Mouse (Mus musculus) T-helper 17 cell (primary cell): ENCODE results near the gene Dlk1.

Source experiments
- in situ Hi-C, 2 experiments: fragments of 300-600 bp; cut with MboI, MseI; formaldehyde crosslinking; loops; 1 replicate in 1 of 2; 2 replicates in 1 of 2; pipeline ENCODE4 v1.15.1; 2025; ENCODE audit warnings: high pct_unique_total_duplicates in 2 of 2

Gene Dlk1

DNA sequence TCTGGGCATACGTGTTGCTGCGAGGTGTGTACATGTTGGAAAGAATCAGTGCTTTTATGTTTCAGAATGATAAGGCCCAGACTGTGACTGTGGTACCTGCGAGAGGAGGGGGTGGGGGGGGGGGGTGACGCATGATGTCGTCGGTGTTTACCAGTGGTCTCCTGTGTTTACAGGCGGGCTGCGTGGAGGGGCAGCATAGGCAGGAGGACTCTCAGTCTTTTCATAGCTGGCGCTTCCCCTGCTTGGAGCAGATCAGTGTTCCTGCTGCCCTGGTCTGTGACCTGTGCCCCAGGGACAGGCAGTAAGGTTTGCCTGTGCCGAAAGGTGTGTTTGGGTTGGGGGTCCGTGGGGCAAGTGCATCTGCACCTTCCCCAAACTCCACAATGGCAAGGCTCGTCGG, at the start of gene Dlk1:
Dlk1 (plus strand) TSS at position 232 of the 400 bp plus-strand sequence.
- in situ Hi-C loops: loop anchor here in 1 of 2 experiments (10.0 kb wide), 1 partner anchor 1858 kb away; no protein-coding TSS in a partner anchor

DNA sequence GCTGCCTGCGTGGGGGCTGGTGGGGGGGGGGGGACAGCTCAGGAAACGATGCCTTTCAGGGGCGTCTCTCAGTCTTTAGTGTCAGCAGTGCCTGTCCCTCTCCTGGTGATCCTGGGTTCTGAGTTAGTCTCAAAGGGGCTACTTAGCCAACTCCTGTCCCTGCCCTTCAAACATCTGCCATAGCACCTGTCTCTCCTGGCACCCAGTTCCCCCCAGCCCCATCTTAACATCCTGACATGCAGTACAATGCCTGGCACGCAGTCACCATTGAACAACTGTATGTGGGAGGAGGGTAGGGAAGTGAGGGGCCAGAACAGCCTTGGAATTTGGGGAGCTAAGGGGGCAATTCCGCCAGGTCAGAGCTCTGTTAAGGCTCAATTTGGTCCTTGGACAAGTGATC, 49.7 kb upstream of the Dlk1 start:
- in situ Hi-C loops: no loop called here

DNA sequence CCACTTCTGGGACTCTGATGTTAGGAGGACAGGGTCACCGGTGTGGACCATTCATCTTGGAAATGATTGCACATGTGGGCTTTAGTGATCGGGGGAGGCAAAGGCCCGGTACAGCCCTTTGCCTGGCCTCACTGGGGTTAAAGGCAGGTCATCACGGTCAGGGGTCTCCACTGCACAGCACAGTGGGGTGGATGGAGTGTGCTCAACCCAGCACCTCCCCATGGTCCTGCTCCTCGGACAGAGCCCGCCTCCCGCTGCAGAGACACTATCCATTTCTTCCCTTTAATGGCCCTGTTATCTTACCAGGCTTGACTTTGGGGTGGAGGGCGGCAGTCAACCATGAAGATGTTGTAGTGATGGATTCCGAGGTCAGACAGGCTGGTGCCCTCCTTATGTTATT, 48.9 kb upstream of the Dlk1 start:
- in situ Hi-C loops: no loop called here

DNA sequence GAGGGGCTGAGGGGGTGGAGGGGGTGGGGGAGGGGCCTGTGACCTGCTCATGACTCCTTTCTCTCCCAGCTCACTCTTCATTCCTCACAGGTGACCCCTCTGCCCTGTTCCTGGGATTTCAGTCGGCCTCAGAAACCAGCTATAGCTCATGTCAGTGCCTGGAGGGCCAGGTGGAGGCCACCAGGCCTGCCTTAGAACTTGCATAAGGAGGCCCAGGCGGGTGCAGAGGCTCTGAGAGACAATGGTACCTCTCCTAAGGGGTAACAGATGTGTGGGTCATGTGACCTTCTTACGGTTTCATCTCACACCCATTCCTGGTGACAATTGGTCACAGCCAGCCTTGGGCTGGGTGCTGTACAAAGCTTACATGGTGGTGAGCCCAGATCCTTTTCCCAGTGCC, 46.6 kb upstream of the Dlk1 start:
- in situ Hi-C loops: no loop called here

DNA sequence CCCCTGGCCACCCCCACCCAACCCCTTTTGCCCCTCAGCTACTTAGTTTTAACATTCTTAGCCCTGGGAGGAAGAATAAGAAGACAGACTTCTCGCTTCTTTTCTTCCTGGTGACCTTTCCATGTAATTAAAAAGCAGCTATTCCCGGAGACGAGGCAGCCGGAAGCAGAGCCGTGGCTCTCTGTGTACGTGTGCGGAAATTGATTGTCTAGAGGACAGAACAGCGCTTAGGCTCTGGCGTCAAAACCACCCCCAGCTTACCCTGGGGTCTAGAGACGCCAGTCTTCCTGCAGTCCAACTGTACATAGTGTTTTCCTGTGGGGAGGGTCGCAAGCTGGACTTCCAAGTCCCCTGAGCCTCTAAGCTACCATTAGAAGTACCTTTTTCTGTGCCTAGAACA, 41.9 kb upstream of the Dlk1 start:
- in situ Hi-C loops: no loop called here

DNA sequence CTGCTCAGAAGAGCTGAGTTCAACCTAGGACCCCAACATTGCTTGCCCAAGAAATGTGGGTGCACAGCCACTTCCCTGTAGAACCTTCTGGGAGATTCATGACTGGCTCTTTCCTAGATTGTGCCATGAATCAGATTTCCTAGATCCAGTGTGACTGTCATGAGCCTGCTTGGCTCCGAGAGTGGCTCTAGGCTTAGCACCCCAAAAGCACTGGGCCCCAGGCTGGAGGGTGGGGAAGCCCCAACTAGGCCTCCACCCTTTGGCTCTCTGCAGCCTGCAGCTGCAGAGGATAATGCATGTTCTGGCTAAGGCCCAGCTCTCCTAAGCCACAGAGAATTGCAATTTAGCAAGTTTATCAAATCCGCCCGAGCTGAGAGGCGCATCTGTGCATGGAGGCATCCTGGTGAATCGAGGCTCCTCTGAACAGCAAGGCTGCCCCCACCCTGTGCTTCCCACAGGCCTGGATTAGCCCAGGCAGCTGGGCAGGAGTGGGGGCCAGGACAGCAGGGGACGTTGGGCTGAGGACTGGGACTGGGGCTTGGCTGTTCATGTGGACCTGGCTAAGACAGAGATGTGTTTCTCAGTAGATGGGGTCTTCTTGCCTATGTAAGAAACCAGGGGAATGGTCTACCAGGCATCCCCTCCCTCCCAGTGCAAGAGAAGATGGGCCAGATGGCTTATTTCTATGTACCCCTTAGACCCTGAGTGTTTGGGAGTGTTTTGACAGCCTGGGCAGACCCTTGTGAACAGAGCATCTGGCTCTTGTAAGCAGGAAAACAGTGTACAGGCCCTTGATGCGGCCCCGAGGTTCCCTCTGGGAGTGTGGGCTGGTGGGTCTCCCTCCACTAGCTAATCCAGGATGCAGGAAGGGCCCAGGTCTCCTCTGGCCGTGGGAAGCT, 41.2 kb upstream of the Dlk1 start:
- in situ Hi-C loops: no loop called here

DNA sequence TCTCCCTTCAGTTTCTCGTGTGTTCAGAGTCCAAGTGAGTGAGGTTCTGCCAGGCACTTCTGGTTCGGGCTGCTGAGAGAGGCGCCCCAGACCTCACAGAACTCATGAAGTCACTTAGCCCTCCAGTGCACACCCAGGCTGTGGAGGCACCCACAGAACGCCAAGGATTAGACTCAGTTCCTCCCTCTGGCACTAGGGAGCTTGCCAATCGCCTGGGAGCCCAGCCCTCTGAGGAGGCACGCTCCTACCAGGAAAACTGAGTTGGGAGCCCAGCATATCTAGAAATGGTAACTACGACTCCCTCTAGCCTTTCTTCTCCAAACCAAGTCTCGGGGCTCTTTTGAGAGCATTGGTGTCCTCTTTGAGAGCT, 40.6 kb upstream of the Dlk1 start:
- in situ Hi-C loops: no loop called here

DNA sequence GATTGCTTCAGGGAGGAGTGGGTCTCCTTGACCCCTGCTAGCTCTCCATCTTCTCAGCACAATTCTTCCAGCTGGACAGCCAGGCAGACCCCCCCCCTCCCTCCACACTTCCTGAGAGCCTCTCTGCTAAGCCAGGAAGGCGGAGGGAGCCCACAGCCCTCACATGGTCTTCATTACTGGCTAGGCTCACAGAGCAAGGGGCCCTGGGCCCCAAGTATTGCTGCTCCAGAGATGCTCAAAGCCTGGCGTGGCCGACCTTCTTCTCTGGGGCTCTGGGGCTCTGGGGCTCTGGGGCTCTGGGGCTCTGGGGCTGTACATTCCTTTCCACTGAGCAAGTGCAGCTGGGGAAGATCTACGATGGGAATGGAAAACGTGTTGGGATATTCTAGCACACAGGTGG, 39.9 kb upstream of the Dlk1 start:
- in situ Hi-C loops: no loop called here

DNA sequence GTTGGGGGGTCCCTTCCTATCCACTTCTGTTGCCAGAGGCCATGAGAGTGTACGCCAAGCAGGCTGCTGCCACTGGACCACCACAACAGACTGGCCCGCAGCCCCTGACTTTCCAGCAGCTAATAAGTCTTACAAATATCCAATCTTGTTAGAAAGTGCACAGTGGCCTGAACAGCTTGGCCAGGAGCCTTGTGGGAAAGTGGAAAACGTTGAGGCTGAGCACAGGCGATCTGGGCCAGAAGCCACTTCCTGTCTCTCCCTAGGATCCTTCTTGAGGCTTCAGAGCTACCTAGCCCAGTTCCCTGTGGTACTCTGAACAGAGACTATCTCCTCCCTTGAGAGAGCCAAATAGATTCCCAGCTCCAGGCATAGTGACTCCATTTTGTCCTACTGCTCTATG, 39.3 kb upstream of the Dlk1 start:
- in situ Hi-C loops: no loop called here

DNA sequence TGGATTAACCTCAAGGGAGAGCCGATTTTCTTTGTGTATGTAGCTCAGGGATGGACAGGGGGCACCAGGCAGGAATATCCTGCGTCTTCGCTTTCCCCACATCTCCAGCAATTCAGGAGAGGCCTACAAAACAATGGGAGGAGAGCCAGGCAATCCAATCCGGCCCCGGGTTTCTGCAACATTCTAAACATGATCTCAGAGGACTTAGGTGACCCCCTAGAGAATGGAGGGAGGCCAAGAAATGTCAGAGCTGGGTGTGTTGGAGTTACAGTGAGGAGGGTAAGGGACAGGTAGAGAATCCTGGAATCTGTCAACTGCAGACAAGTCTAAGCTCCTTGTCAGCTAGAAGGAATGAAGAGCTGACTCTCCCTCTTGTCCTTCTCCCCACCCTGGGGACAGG, 35.9 kb upstream of the Dlk1 start:
- in situ Hi-C loops: no loop called here

DNA sequence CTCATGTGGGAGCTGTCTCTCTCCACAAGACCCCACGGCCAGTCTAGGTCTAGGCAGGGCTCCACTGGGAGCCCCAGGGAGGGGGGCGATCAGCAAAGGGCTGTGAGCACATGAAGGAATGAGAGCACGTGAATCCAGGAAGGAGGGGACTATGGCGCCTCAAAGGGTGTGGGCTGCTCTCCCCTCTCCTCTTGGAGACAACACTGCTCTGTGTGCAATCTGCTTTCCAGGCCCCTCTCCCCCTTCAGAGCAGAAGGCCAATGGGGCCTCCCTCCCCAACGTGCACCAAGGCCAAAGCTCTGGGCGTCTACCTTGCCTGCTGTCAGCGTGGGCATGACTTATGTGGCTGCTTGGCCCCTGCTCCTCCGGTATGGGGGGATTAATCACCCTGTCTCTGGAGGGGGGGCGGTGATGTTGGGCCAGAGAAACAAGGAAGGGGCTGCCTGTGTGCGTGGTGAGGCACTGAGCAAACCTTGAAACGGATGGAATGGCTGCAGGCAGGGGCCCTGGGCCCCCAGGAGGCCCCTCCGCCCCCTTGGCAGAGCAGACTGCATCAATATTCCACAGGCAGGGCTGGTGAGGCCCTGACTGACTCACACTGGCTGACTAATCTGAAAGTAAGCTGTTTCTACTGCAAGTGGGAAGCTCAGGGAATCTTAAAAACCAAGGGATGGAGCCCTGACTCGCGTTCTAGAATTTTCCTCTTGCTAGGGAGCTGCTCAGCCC, 35.0 kb upstream of the Dlk1 start:
- in situ Hi-C loops: no loop called here

DNA sequence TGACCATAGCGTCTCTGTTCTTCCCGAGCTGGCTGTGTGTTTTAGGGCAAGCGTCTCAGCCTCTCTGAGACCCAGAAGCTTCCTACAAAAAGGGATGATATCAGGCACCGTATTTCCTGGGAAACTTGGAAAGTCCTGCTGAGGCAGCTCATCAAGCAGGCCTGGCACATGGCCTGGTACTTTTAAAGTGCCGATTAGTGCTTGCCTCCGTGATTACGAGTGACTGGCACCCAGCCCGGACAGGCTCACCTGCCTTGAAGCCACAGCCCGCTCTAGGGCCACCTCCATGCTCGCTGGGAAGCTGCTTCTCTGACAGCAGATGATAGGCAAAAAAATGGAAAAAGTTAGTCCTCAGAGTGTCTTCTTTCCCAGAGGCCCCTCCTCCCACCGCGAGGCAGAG, 32.6 kb upstream of the Dlk1 start:
- in situ Hi-C loops: no loop called here

DNA sequence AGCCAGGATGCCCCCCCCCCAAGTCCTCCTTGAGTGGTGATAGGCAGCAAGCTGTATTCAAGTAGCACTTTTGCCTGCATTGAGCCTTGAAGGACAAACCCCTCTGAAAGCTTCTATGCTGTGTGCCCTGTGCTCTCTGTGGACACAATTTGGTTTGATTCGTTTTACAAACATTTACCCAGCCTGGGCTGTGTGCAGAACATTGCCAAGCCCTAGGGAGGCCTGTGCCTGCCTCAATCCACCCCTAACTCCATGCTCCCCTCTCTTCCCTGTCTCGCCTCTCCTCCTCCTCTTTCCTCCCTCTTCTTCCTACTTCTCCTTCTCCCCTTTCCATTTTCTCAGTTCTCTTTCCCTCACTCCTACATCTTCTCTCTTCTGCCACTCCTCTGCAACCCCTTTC, 29.5 kb upstream of the Dlk1 start:
- in situ Hi-C loops: no loop called here

DNA sequence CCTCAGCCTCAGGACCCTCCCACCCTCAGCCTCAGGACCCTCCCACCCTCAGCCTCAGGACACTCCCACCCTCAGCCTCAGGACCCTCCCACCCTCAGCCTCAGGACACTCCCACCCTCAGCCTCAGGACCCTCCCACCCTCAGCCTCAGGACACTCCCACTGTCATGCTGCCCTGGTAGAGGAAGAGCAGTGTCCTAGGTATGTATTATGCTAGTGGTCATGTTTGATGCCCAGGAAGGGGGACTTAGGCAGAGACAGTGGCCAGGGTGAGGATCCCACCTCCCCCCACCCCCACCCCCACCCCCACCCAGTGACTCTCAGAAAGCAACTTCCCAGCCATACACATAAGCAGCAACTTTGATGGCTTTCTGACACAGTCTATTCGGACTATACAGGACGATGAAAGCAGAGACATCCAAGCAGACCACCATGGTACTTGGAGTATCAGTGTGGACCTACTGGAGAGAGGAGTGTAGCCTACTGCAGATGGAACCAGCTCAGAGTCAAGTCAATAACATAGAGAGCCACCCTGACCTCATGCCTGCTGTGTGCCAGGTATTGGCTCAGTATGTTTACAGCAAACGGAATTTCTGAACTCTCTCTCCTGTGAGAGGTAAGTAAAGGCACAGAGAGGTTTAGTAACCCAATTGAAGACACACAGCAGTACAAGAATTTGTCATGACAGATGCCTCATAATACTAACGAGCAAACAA, 28.8 kb upstream of the Dlk1 start:
- in situ Hi-C loops: no loop called here

DNA sequence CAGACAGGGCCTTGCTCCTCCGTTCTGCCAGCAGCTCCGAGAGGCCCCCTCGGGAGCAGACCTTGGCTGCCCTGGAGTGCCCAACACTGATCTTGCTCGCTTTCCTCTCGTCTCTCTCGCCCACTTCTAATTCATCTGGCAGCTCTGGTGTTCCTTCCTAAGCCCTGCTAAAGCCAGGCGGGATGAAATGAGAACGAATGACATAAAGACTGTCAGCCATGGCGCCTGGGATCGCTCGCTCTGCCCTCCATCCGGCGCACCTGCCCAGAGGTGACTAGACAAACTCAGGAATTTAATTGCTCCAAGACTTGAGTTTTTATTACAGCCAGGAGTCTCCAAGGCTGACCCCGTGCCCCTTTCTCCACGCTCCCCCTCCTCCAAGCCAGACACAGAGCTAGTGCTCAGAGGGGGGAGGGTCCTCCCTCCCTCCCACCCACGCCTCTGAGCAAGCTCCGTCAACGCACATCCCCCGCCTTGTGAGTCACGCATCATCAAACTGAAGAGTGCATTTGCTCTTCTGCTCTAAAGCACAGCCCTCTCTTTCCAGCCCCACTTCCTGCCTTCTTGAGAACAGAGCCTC, 27.8 kb upstream of the Dlk1 start:
- in situ Hi-C loops: loop anchor here (25.0 kb wide), 2 partner anchors 962 to 1112 kb away; no protein-coding TSS in a partner anchor

DNA sequence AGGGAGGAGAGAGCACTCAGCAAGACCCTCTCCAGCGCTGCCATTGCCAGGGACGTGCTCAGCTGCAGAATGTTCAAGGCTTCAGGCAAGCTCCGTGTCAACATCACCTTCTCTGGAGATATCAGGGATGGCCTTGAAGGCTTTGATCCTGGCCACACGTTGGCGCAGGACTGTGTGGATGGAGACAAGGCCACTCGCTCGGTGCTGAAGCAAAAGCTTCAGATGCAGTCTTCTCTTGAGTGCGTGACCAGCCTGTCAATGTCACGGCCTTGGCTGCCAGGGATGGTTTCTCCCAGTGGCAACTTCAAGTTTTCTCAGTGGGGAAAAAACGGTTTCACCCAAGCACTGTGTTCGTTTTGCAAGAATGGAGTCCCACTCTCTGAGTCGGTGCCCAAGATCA, 26.6 kb upstream of the Dlk1 start:
- in situ Hi-C loops: loop anchor here (25.0 kb wide), 2 partner anchors 961 to 1111 kb away; no protein-coding TSS in a partner anchor

DNA sequence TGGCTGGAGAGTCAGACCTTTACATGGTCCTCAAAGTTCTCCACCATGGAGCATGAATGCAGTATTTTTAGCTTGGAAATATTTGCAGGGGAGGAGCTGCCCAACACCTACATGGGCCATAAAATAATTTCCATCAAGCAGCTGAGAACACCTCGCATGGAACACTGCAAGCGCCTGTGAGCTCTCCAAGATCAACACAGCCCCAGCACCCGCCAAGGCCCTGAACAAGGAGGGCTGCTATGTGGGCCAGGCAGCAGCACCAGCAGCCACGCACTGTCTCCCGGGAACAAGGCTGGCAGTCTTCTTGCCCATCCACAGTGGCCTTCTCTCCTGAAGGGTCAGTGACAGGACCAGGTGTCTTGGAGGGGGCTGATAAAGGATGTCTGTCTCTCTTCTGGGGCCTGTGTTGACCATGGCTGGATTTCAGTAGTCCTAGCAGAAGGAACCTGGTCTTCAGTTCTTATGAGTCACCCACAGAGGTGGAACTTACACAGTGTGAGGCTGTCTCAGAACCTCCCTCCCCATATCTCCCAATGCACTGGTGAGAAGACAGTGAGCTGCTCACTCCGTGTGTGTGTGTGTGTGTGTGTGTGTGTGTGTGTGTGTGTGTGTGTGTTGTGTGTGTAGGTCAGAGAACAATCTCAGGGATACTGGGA, 20.0 kb upstream of the Dlk1 start:
- in situ Hi-C loops: loop anchor here (5.0 to 25.0 kb wide), 4 partner anchors 522 to 1105 kb away; no protein-coding TSS in a partner anchor

DNA sequence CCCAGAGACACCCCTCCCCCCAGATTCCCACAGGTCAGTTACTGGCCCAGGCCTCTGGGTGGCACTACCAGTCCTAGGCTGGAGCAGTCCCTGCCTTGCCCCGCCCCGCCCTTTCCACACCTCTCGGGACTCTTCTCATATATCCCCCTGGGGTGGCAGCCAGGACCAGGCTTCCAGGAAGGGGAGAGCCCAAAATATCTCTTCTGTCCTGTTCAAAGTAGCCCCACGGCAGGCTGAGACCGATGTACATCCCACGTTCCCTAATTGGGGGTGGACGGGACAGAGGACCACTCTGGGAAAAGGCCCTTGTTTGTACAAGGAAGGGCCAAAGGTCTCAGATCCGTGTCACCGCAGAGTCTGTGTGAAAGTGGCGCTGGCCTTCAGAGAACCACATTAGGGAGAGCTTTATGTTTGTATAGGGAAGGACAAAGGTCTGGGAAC, 16.2 kb upstream of the Dlk1 start:
- in situ Hi-C loops: loop anchor here (10.0 to 25.0 kb wide), 3 partner anchors 518 to 1101 kb away; no protein-coding TSS in a partner anchor

DNA sequence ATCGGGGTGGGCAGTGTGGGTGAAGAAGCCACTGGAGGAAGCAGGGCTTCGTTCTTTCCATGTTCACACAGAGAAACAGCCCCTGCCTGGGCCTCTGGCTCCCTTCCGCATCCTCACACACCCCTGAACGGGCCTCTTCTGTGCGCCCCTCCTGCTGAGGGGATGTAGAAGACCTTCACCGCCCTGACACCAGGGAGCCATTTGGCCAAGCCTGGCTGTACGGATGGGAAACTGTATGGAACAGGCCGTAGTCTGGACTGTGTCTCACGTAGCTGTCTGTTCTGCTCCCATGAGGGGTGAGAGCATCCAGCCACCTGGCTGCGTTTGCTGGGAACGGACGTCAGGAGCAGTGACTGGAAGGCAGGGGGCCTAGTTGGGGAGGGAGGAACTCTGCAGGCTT, 15.8 kb upstream of the Dlk1 start:
- in situ Hi-C loops: loop anchor here (10.0 to 25.0 kb wide), 3 partner anchors 518 to 1100 kb away; no protein-coding TSS in a partner anchor

DNA sequence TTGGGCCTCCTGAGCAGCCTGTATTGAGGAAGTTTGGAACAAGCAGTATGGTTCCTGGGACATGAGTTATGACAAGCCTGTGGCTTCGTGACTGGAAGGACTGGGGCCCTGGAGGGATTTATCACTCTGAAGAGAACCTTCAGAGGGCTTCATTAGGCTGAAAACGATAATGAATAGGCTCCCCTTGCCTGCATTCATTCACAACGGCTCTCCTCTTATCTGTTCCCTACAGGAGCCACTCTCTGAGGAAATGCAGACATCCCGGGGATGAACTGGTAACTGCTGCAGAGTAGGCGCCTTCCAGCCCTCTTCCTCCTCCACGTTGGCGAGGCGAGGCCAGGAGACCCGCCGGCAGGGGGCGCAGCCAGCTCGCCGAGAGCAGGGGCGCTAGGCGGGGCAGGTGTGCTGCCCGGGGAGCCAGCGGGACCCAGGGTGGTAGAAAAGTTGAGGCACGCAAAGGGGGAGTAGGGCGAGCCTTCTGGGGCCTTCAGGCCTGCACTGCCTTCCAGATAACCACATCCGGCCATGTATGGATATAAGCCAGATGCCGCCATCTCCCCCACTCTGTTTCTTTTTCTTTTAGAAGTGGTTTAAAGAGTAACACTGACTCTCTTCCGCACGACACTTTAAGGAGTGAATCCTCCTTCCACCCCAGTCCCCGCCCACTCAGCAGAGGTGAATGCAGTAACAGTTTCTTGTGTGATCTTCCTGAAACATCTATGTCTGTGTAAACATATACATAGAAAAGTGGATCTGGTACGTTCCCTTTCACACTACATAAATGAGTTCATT, 14.9 kb upstream of the Dlk1 start:
- in situ Hi-C loops: loop anchor here (10.0 to 25.0 kb wide), 3 partner anchors 517 to 1100 kb away; no protein-coding TSS in a partner anchor
